Mouse (Mus musculus) ES-E14 (cell line): ENCODE measurements around the gene Krt32. TPM values are rescaled to one million over a fixed set of nuclear protein-coding genes. Genes with fewer than 3 reads are reported as not detected.

ENCODE experiments used
- DNase-seq: peaks from one replicate; pipeline ENCODE4 v3.0.0-alpha.2; 2013; ENCODE audit warnings: low read depth, low spot score
- H3K27ac ChIP-seq: 2 replicates; pipeline ENCODE4 v1.5.1; 2012; ENCODE audit warnings: low read depth, mild to moderate bottlenecking, low read length, moderate library complexity, mixed read lengths; ENCODE audit not compliant: poor library complexity, insufficient read depth, severe bottlenecking
- H3K36me3 ChIP-seq: 2 replicates; pipeline ENCODE4 v1.6.1; 2012; ENCODE audit warnings: mild to moderate bottlenecking, low read length, moderate library complexity, mixed read lengths; ENCODE audit not compliant: control insufficient read depth, poor library complexity, insufficient read depth, severe bottlenecking
- H3K4me1 ChIP-seq, 2 experiments: fragments of 150-350 bp in 1 of 2; sonication (generic) in 1 of 2; 2 replicates each; pipeline ENCODE4 v1.6.1; 2012; ENCODE audit warnings: low read length in 2 of 2, mild to moderate bottlenecking in 1 of 2, mixed read lengths in 1 of 2; ENCODE audit not compliant: control insufficient read depth in 2 of 2, insufficient read depth in 2 of 2, poor library complexity in 1 of 2
- H3K4me3 ChIP-seq, 2 experiments: fragments of 150-350 bp in 1 of 2; sonication (generic) in 1 of 2; 2 replicates each; pipeline ENCODE4 v1.5.1; 2012; ENCODE audit warnings: low read length in 2 of 2, low read depth in 1 of 2, mild to moderate bottlenecking in 1 of 2, mixed read lengths in 1 of 2; ENCODE audit not compliant: insufficient read depth in 1 of 2, poor library complexity in 1 of 2, severe bottlenecking in 1 of 2
- H3K9ac ChIP-seq: 2 replicates; pipeline ENCODE4 v1.6.1; 2012; ENCODE audit warnings: low read depth, mild to moderate bottlenecking, low read length, mixed read lengths; ENCODE audit not compliant: poor library complexity, insufficient read depth, severe bottlenecking
- H3K9me3 ChIP-seq: fragments of 150-350 bp; sonication (generic); 2 replicates; pipeline ENCODE4 v1.6.1; 2012; ENCODE audit warnings: low read depth, mild to moderate bottlenecking, low read length; ENCODE audit not compliant: control insufficient read depth, insufficient read depth
- CHD2 ChIP-seq: IDR thresholded peaks from 2 replicates; pipeline ENCODE4 v1.6.1; 2014; ENCODE audit warnings: mild to moderate bottlenecking, low read depth, low read length, inconsistent platforms
- HCFC1 ChIP-seq: IDR thresholded peaks from 2 replicates; pipeline ENCODE4 v1.6.1; 2012; ENCODE audit warnings: low read length, inconsistent platforms, borderline replicate concordance; ENCODE audit not compliant: insufficient read depth
- MAFK ChIP-seq: IDR thresholded peaks from 2 replicates; pipeline ENCODE4 v1.6.1; 2014; ENCODE audit warnings: mild to moderate bottlenecking, low read depth, low read length, inconsistent platforms; ENCODE audit not compliant: insufficient read depth
- ZC3H11A ChIP-seq: IDR thresholded peaks from 2 replicates; pipeline ENCODE4 v1.6.1; 2012; ENCODE audit warnings: low read depth, mild to moderate bottlenecking, inconsistent platforms, low read length, borderline replicate concordance
- ZNF384 ChIP-seq: IDR thresholded peaks from 2 replicates; pipeline ENCODE4 v1.6.1; 2012; ENCODE audit warnings: low read depth, low read length, inconsistent platforms
- in situ Hi-C, 2 experiments: fragments of 600-800 bp; cut with MboI; formaldehyde crosslinking; loops; one replicate each; pipeline ENCODE4 v1.15.1; 2025; ENCODE audit warnings: low sequenced_read_pairs in 2 of 2, inconsistent platforms in 1 of 2; ENCODE audit not compliant: unreplicated experiment in 2 of 2
- total RNA-seq: library from RNA; depleted of rRNA; stranded (reverse); fragments of 300-350 nt; gene quantifications from 2 replicates; pipeline ENCODE4 v1.2.3, GENCODE M21; 2012

The Krt32 gene
- total RNA-seq, 1 experiment = not detected

DNA sequence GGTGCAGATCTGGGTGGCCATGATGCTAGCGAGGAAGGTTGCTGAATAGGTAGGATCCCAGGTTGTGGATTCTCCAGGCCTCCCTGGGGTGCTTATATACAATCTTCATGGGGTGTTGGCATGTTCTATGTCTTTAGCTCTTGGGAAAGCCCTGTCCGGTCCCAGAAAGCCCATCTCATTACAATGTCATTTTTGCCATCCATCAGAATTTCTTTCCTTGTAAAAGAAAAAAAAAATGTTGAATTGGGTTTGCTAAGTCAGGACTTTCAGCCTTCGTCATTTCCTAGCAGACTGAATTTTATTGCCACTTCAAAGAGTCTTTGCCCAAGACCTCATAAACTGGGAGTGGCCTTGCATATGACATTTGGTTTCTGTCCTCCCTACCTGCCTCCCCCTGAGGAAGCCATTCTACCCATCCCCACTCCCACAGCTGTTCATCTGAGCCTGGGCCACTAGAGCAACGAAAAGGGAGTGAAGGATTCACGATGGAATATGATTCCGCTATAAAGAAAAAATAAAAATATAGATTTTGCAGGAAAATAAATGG lies 17.6 kb upstream of the Krt32 start, which contains the start of gene Krt36:
TSS of gene Krt36 (minus strand) at position 51 of the 547 bp plus-strand sequence.
- TF ChIP-seq ZC3H11A = no peak
- H3K4me3 ChIP-seq = no peak within 1 kb of the TSS
- in situ Hi-C loops = no loop called here

DNA sequence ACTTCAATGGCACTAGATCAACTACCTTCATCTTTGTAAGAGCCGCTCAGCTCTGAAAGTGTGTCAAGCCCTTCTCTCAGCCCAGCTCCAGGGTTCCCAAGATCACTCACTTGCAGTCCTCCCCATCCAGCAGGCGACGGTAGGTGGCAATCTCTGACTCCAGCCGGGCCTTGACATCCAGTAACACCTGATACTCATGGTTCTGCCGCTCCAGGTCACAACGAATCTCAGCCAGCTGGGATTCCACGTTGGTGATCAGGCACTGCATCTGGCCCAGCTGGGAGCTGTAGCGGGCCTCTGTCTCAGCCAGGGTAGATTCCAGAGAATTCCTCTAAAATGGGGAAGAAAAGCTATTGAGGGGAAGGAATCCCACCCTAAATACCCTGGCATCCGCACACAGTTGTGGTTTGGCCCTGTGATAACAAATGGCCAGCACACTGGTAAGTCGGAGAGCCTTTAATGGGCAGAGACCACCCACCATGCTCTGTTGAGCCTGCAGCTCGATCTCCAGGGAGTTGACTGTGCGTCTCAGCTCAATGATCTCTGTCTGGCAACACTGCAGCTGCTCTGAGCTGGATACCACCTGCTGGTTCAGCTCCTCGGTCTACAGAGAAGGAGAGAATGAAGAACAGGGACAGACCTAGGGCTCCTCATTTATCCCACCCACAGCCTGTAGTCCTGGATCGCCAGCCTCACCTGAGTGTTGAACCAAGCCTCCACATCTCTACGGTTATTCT lies 14.8 kb upstream of the Krt32 start:
- Histone ChIP-seq H3K36me3 (no peaks in the 10 kb centered on the region), H3K4me3 (no peak overlapping the region), H3K4me1 (no peaks in the 10 kb centered on the region), H3K9ac (no peak overlapping the region), H3K9me3 (no peaks in the 10 kb centered on the region), H3K27ac (no peak overlapping the region)
- no peak for DNase-seq
- in situ Hi-C loops = no loop called here
- no peak for TF ChIP-seq ZNF384
- TF ChIP-seq HCFC1 = no peak
- no peak for TF ChIP-seq ZC3H11A
- no peak for TF ChIP-seq MAFK
- TF ChIP-seq CHD2 = no peak

More for the DNA sequence above, 17.6 kb upstream of the Krt32 start, which contains the start of gene Krt36:
- Histone ChIP-seq H3K9ac (no peak within 1 kb of the TSS), H3K27ac (no peak within 1 kb of the TSS), H3K9me3 (no peaks in the 10 kb centered on the region), H3K36me3 (no peaks in the 10 kb centered on the region), H3K4me1 (no peaks in the 10 kb centered on the region)
- no peak for DNase-seq

DNA sequence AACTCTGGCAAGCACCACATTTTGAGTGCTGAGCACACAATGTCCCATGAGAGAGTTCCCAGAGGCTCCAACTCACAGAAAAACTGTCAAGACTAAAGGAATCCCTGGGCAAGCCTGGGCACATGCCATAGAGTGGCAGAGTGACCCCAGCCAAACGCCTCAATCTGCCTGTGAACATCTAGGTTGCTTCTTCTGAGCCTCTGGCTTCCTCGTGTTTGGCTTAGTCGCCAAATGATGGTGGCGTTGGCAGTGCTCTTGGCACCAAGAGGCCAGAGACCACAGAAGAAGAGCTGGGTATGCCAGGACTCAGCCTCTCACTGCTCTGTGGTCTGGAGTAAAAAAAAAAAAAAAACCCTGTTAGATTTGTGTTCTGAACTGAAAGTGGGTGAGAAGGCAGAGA lies 12.4 kb upstream of the Krt32 start:
- no peak overlapping the region for H3K27ac ChIP-seq
- no peak overlapping the region for H3K4me3 ChIP-seq
- no peaks in the 10 kb centered on the region for H3K9me3 ChIP-seq
- no peaks in the 10 kb centered on the region for H3K4me1 ChIP-seq
- no peak for DNase-seq
- in situ Hi-C loops = no loop called here
- H3K36me3 ChIP-seq = no peaks in the 10 kb centered on the region
- no peak overlapping the region for H3K9ac ChIP-seq
- no peak for TF ChIP-seq MAFK
- no peak for TF ChIP-seq HCFC1
- no peak for TF ChIP-seq ZNF384
- no peak for TF ChIP-seq ZC3H11A
- no peak for TF ChIP-seq CHD2

DNA sequence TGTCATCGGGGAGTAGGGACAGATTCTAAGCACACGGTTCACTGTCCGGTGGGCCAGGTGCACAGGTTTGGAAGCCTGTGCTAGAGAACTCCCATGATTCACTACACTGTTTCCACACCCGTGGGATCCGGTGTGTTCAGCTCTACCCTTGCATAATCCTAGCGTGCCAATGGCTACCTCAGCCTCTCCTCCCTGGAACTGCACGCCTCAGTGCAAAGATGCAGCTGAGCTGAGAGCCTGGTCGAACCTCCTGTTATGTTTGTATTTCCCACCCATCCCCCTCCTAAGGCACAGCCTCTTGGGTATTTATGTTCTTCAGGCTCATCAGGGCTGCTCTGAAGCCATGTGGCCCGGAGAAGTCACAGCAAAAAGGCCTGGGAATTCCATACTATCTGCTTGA lies 9.8 kb upstream of the Krt32 start:
- H3K36me3 ChIP-seq = no peaks in the 10 kb centered on the region
- H3K27ac ChIP-seq = no peak overlapping the region
- no peak for DNase-seq
- no peak overlapping the region for H3K9ac ChIP-seq
- TF ChIP-seq MAFK (no peak), CHD2 (no peak), ZC3H11A (no peak), HCFC1 (no peak), ZNF384 (no peak)
- no peaks in the 10 kb centered on the region for H3K4me1 ChIP-seq
- in situ Hi-C loops = no loop called here
- H3K9me3 ChIP-seq = no peaks in the 10 kb centered on the region
- H3K4me3 ChIP-seq = no peak overlapping the region

GRCm38 (mm10) chr11:100096141-100096540 lies 8.1 kb upstream of the Krt32 start, which contains the start of gene Krt35:
Gene Krt35 (minus strand): TSS chr11:100096241.
- TF ChIP-seq HCFC1 (no peak), ZNF384 (no peak), ZC3H11A (no peak), CHD2 (no peak), MAFK (no peak)
- no peak within 1 kb of the TSS for H3K9ac ChIP-seq
- H3K36me3 ChIP-seq = no peaks in the 10 kb centered on the region
- DNase-seq = no peak
- in situ Hi-C loops = no loop called here
- no peak within 1 kb of the TSS for H3K4me3 ChIP-seq
- H3K4me1 ChIP-seq = no peaks in the 10 kb centered on the region
- no peak within 1 kb of the TSS for H3K27ac ChIP-seq
- no peaks in the 10 kb centered on the region for H3K9me3 ChIP-seq
